Mouse (Mus musculus) mouse embryonic stem cell (cell line): Measurements from ENCODE around the gene Mtx1.
"Not testable (repeated sequence)": the region's sequence is repeated elsewhere in the genome, so short reads cannot be mapped to it uniquely, and the experiment has no call there.

Source experiments
- in situ Hi-C, 2 experiments: fragments of 300-500 bp; cut with MboI; formaldehyde crosslinking; loops; 1 replicate in 1 of 2; 3 replicates in 1 of 2; pipeline ENCODE4 v1.14.3; 2019 to 2020; ENCODE audit warnings: low sequenced_read_pairs in 2 of 2, low pct_unique_long_range_greater_than_20kb in 1 of 2, mixed read lengths in 1 of 2; ENCODE audit not compliant: unreplicated experiment in 1 of 2

Mtx1 gene

GRCm38 (mm10) chr3:89221167-89221566 lies 5.7 kb downstream of the Mtx1 start:
- in situ Hi-C loops, result no loop called here

GRCm38 (mm10) chr3:89219546-89219945 lies 7.3 kb downstream of the Mtx1 start:
- in situ Hi-C loops, result no loop called here

GRCm38 (mm10) chr3:89218271-89218670 lies 8.6 kb downstream of the Mtx1 start:
- in situ Hi-C loops, result no loop called here

GRCm38 (mm10) chr3:89216407-89216806 lies 10.5 kb downstream of the Mtx1 start:
- in situ Hi-C loops, result not testable (repeated sequence)

DNA sequence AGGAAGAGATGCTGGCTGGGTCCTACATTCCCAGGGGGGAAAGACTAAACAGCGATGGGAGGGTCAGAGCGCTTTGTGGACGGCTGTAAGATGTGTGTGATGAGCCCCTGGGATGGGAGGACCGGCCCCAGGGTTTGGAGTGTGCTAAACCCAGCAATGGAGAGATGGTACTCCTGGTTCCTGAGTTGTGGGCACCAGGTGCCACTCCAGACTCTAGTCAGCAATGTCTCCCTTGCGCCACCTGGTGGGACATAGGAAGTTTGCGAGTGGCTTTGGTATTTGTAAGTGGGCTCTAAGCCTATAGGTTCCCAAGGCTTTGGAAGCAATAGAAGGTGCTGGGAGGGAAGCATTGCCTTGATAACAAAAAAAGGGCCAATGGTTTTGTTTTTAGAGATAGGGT lies 11.0 kb downstream of the Mtx1 start:
- in situ Hi-C loops, result no loop called here

GRCm38 (mm10) chr3:89214681-89215411 lies 12.0 kb downstream of the Mtx1 start, which contains the start of gene Thbs3:
TSS of gene Thbs3 (plus strand) at chr3:89215180.
- in situ Hi-C loops, result no loop called here

- in situ Hi-C loops, result no loop called here
Measured at GRCm38 (mm10) chr3:89213803-89214530, 12.9 kb downstream of the Mtx1 start.

DNA sequence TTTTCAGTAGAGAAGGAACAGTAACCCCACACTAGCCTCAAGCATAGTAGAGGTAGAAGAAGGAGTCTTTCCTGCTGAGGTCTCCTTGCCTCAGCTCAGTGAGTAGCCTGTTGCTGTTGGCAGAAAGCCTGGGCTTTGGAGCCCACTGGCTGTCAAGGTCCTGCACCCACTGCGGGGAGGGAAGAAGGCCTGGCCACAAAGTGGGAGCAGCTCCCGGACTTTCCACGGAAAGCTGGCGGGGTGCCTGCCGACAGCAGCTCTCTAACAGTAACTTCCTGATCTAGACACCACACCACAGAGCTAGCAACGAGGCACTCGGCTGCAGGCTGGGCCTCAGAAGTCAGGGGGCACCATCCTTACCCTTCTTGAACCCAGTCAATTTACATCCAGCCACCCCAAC lies 16.2 kb downstream of the Mtx1 start:
- in situ Hi-C loops, result no loop called here

GRCm38 (mm10) chr3:89210162-89210561 lies 16.7 kb downstream of the Mtx1 start:
- in situ Hi-C loops, result no loop called here

DNA sequence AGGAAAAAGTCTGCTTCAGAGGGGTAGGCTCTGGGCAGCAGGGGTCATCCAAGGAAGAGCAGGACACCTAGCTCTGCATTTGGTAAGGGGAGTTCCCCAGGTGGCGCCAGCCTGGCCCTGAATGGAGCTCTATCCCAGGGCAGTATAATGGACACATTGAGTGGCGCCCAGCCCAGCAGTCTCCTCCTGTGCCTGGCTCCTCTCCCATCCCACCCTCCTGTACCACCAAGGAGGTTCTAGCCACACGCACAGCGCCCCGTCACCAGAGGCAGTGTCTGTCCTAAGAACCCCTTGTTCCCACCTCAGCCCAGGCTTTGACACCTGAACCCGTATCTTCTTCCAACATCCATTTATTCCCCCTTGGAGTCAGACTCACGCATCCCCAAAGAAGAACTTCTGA lies 17.2 kb downstream of the Mtx1 start:
- in situ Hi-C loops, result no loop called here

GRCm38 (mm10) chr3:89208736-89209135 lies 18.2 kb downstream of the Mtx1 start:
- in situ Hi-C loops, result no loop called here

- in situ Hi-C loops, result no loop called here
Measured at GRCm38 (mm10) chr3:89208075-89208657, 18.7 kb downstream of the Mtx1 start.

DNA sequence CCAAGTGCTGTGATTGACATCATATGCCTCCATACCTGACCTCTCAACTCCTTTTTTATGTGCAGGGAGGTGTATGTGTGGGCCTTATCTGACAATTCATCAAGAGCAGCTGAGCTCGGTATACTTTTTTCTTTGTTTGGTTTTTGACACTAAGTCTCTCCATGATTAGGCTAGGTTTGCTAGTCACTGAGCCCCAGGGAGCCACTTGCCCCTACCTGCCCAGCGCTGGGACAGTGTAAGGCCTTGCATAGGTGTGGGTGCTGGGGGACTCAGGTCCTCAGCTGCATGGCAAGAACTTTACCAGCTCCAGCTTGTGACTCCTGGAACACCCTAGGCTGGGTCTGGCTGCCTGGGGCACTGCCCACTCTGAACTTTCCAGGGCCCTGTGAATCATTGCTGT lies 20.2 kb downstream of the Mtx1 start:
- in situ Hi-C loops, result no loop called here

DNA sequence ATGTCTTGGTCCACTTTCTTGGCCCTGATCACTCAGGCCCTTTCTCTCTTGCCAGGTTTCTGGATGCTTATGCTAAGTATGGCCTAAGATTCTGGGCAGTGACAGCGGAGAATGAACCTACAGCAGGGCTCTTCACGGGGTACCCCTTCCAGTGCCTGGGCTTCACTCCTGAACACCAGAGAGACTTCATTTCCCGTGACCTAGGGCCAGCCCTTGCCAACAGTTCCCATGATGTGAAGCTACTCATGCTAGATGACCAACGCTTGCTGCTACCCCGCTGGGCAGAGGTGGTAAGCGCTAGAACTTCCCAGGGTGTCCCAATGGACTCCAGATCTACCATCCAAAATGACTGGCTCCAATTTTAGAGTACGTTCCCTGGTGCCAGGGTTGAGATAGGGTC lies 20.8 kb downstream of the Mtx1 start:
- in situ Hi-C loops, result no loop called here

DNA sequence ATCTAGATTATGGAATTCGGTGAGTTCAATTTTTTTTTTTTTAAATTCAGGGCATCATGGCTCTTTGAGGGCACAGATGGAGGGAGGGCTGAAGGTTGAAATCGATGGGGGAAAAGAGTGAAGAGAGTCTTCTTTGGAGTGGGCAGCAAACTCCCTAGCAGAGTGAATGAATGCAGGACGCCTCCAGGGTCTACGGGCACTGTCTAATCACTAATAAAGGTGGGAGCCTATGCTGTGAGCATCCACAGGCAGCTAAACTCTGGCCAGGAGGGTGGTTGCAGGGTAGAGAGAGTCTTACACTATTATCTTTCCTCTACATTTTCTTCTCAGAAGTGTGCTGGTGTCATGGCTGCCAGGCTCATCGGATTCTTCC lies 23.8 kb downstream of the Mtx1 start:
- in situ Hi-C loops, result no loop called here

DNA sequence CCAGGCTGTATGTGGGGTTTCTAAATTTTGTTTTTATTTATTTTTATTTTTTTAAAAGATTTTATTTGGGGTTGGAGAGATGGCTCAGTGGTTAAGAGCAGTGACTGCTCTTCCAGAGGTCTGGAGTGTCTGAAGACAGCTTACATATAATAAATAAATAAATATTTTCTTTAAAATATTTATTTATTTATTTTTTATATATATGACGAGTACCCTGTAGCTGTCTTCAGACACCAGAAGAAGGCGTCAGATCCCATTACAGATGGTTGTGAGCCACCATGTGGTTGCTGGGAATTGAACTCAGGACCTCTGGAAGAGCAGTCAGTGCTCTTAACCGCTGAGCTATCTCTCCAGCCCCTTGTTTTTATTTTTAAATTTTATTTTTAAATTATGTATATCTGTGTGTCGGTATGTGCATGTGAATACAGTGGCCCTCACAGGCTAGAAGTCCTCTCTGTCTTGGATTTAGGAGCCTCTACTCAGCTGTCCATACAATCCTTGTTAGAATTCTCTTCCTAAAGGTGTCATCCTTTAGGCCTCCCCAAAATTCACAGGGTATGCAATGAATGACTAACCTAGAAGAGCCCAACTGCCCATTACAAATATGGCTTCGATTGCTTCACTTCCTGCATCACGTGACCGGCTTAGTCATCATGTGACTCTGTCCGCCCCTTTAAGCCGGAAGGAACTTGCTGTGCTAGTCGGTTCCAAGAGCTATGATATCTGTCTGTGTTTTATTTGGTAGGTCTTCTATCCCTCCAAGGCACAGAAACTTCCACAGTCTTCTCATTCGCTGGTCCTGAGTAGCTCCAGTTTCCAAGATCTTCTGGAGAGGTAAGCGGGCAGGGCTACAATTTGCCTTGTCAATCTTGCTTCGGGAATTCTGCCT lies 24.4 kb downstream of the Mtx1 start, which contains the start of gene Gba:
Gene Gba (plus strand): TSS at position 676 of the 889 bp plus-strand sequence.
- in situ Hi-C loops, result no loop called here

DNA sequence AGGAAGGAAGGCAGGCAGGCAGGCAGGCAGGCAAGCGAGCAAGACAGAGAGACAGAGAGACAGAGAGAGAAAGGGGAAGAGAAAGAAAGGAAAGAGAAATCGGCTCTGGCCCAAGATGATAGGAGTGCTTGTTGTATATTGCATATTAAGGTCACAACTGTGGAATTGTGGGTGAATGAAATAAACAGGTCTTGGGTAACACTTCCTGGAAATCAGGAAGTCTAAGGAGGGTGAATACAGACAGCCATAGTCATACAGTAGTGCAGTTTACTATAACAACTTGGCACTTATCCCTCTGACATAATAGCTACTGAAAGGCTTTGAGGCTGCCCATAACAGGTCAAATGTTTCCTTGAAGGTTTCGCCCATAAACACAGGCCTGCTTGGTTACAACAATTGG lies 27.0 kb downstream of the Mtx1 start:
- in situ Hi-C loops, result no loop called here

- in situ Hi-C loops, result no loop called here
Measured at GRCm38 (mm10) chr3:89195979-89196877, 30.7 kb downstream of the Mtx1 start.
